Mouse (Mus musculus) ES-E14 (cell line): ENCODE results near the gene Clstn2.

Source experiments
- CHD2 ChIP-seq: IDR thresholded peaks from 2 replicates; pipeline ENCODE4 v1.6.1; 2014; ENCODE audit warnings: mild to moderate bottlenecking, low read depth, low read length, inconsistent platforms
- HCFC1 ChIP-seq: IDR thresholded peaks from 2 replicates; pipeline ENCODE4 v1.6.1; 2012; ENCODE audit warnings: low read length, inconsistent platforms, borderline replicate concordance; ENCODE audit not compliant: insufficient read depth
- MAFK ChIP-seq: IDR thresholded peaks from 2 replicates; pipeline ENCODE4 v1.6.1; 2014; ENCODE audit warnings: mild to moderate bottlenecking, low read depth, low read length, inconsistent platforms; ENCODE audit not compliant: insufficient read depth
- ZC3H11A ChIP-seq: IDR thresholded peaks from 2 replicates; pipeline ENCODE4 v1.6.1; 2012; ENCODE audit warnings: low read depth, mild to moderate bottlenecking, inconsistent platforms, low read length, borderline replicate concordance
- ZNF384 ChIP-seq: IDR thresholded peaks from 2 replicates; pipeline ENCODE4 v1.6.1; 2012; ENCODE audit warnings: low read depth, low read length, inconsistent platforms

- no peak for TF ChIP-seq CHD2
- TF ChIP-seq ZNF384 = no peak
- no peak for TF ChIP-seq HCFC1
- no peak for TF ChIP-seq ZC3H11A
- TF ChIP-seq MAFK = no peak
Measured at GRCm38 (mm10) chr9:97746574-97746973, 286.4 kb downstream of the Clstn2 start.
